Mouse (Mus musculus) heart, embryonic 14.5 days (tissue): ENCODE results near the gene Bud13. TPM values are rescaled to one million over a fixed set of nuclear protein-coding genes. Genes with fewer than 3 reads are reported as not detected.
A peak's percentile ranks its signal among the peaks of the same experiment; 100 is the strongest.

Experiments
- ATAC-seq: fragments of 200-750 bp; cut with Nextera tagmentation; 2 replicates; pipeline ENCODE4 v1.8.0; 2017; ENCODE audit warnings: low read depth, moderate TSS enrichment; ENCODE audit not compliant: insufficient number of reproducible peaks, insufficient read depth, low FRiP score
- H3K27ac ChIP-seq, 2 experiments: fragments of 200-500 bp in 1 of 2; fragments of 300-500 bp in 1 of 2; sonication (generic) in 1 of 2; replicated peaks in 1 of 2; 2 replicates each; pipeline ENCODE4 v1.5.1; 2012 to 2014; ENCODE audit warnings: low read depth in 2 of 2, low read length in 2 of 2, control low read depth in 1 of 2, mild to moderate bottlenecking in 1 of 2, mixed read lengths in 1 of 2; ENCODE audit not compliant: control insufficient read depth in 1 of 2, insufficient read depth in 1 of 2
- H3K27me3 ChIP-seq: fragments of 300-500 bp; sonication (generic); 2 replicates; pipeline ENCODE4 v1.6.1; 2014; ENCODE audit warnings: mild to moderate bottlenecking, low read length, control low read depth; ENCODE audit not compliant: control insufficient read depth, insufficient read depth
- H3K36me3 ChIP-seq: fragments of 300-500 bp; sonication (generic); 2 replicates; pipeline ENCODE4 v1.6.1; 2014; ENCODE audit warnings: mild to moderate bottlenecking, control low read depth, low read length, mixed read lengths; ENCODE audit not compliant: control insufficient read depth, insufficient read depth
- H3K4me1 ChIP-seq, 2 experiments: fragments of 200-500 bp in 1 of 2; fragments of 300-500 bp in 1 of 2; sonication (generic) in 1 of 2; 2 replicates each; pipeline ENCODE4 v1.6.1; 2012 to 2014; ENCODE audit warnings: low read length in 2 of 2, control low read depth in 1 of 2, mixed read lengths in 1 of 2; ENCODE audit not compliant: control insufficient read depth in 2 of 2, insufficient read depth in 2 of 2
- H3K4me2 ChIP-seq: fragments of 300-500 bp; sonication (generic); 2 replicates; pipeline ENCODE4 v1.6.1; 2014; ENCODE audit warnings: mild to moderate bottlenecking, low read length
- H3K4me3 ChIP-seq, 2 experiments: fragments of 200-500 bp in 1 of 2; fragments of 300-500 bp in 1 of 2; sonication (generic) in 1 of 2; 2 replicates each; pipeline ENCODE4 v1.5.1; 2012 to 2014; ENCODE audit warnings: low read length in 2 of 2, mild to moderate bottlenecking in 2 of 2, control low read depth in 1 of 2, low read depth in 1 of 2, moderate library complexity in 1 of 2; ENCODE audit not compliant: control insufficient read depth in 1 of 2, insufficient read depth in 1 of 2
- H3K9ac ChIP-seq: fragments of 300-500 bp; sonication (generic); 2 replicates; pipeline ENCODE4 v1.6.1; 2014; ENCODE audit warnings: mild to moderate bottlenecking, low read length
- H3K9me3 ChIP-seq: fragments of 300-500 bp; sonication (generic); 2 replicates; pipeline ENCODE4 v1.6.1; 2016; ENCODE audit warnings: low read length, control low read depth; ENCODE audit not compliant: control insufficient read depth
- WGBS: fragments of 180-500 bp; shearing (Covaris S2); extraction: QIAGEN DNeasy Blood & Tissue Kit; methylation state at CpG from one replicate; pipeline ENCODE4 v1.1.7; 2014; 5-methylcytosine and 5-hydroxymethylcytosine counted together
- polyA plus RNA-seq: library from polyadenylated mRNA; unstranded; fragments of >200 nt; fragmentation: Nextera tagmentation; extraction: Ambion mirVana; gene quantifications from 2 replicates; pipeline ENCODE4 v1.2.1, GENCODE M21; 2014

Gene Bud13
- polyA plus RNA-seq, 1 experiment from 2014 or later = 13.8 TPM

DNA sequence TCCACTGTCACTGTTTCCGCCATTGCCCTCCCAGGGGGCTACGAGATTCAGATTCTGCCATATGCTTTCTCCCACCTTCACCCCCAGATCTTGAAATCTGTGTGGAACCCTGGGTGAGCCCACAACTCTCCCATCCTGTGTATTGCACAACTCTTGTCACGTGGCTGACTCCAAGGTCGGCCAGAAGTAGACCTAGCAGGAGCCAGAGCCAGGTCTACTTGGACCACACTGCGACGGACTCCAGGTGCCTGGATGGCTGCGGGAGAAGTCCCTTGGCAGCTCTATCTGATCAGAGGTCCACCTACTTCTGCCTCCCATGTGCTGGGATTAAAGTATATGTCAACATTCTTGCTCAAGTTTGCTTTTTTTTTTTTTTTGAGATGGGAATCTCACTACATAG lies 21.7 kb upstream of the Bud13 start:
- Histone ChIP-seq H3K27ac (no peak overlapping the region), H3K27me3 (no peaks in the 10 kb centered on the region), H3K36me3 (no peaks in the 10 kb centered on the region), H3K4me2 (no peak overlapping the region), H3K9ac (no peak overlapping the region), H3K4me3 (no peak overlapping the region), H3K4me1 (peaks cover 0 to 2% of the 10 kb centered on the region in 2 experiments; a peak in 1 of 4 replicates), H3K9me3 (no peaks in the 10 kb centered on the region)
- 86% methylated on average over 7 of the region's 7 CpGs for WGBS
- no peak for ATAC-seq

DNA sequence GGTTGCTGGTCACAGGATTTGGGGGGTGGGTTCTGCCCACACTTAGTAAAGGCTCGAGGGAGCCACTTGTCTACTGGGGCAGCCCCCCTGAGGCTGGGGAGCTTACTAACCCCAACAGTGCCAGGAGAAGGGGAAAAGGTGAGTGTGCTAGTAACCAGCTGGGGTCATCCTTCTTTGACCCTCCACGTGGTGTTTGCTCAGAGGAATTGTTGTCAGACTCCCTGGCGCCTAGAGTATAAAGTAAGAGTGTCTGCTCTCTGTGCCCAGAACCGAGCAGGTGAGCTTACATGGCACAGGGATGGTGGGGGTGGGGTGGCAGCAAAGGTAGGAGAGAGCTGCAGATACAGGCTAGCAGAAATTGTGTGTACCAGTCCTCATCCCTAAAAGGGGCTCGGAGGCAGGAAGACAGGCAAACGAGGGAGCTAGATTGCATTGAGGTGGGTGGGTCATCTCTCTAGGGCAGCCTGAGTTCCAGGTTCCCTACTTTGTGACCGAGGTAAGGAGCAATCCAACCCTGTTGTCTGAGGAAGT lies 14.4 kb upstream of the Bud13 start, which contains the start of gene Apoa5:
Apoa5 (plus strand) TSS at position 291 of the 531 bp plus-strand sequence.
- H3K9me3 ChIP-seq = no peaks in the 10 kb centered on the region
- H3K4me1 ChIP-seq = peaks cover under 1 to 2% of the 10 kb centered on the region in 2 experiments; a peak in 1 of 4 replicates
- H3K27ac ChIP-seq = no peak within 1 kb of the TSS
- H3K27me3 ChIP-seq = peaks cover 33% of the 10 kb centered on the region
- no peak within 1 kb of the TSS for H3K4me3 ChIP-seq
- 50% methylated on average over 7 of the region's 7 CpGs for WGBS
- no peak within 1 kb of the TSS for H3K4me2 ChIP-seq
- H3K9ac ChIP-seq = no peak within 1 kb of the TSS
- no peaks in the 10 kb centered on the region for H3K36me3 ChIP-seq
- no peak for ATAC-seq

GRCm38 (mm10) chr9:46269125-46269524 lies 13.7 kb upstream of the Bud13 start:
- peaks cover 33% of the 10 kb centered on the region for H3K27me3 ChIP-seq
- H3K9ac ChIP-seq = no peak overlapping the region
- H3K4me2 ChIP-seq = no peak overlapping the region
- H3K27ac ChIP-seq = no peak overlapping the region
- ATAC-seq = no peak
- no peaks in the 10 kb centered on the region for H3K9me3 ChIP-seq
- H3K4me3 ChIP-seq = no peak overlapping the region
- 86% methylated on average over 5 of the region's 5 CpGs for WGBS
- peaks cover 4 to 7% of the 10 kb centered on the region in 2 experiments; a peak in 2 of 4 replicates for H3K4me1 ChIP-seq
- H3K36me3 ChIP-seq = no peaks in the 10 kb centered on the region

DNA sequence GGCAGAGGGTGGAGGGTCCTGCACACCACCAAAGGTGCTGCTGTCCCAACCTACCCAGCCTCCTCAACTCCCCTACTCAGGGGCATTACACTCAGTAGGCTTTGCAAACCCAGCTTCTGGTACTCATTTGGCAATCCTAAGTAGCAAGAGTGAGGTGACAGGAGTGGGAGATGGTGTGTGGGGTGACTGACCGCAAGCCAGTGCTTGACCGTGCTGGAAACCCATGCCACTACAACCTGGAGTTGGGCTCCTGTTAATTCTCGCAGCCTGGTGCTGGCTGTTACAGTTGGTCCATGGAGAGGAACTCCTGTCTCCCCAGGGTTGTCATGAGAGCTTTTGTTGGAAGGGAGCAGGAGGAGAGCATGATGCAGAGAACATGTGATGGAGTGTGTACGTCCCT lies 12.0 kb upstream of the Bud13 start:
- Histone ChIP-seq H3K4me1 (peaks cover 4 to 7% of the 10 kb centered on the region in 2 experiments; a peak in 2 of 4 replicates), H3K4me3 (no peak overlapping the region), H3K27ac (no peak overlapping the region), H3K27me3 (peaks cover 33% of the 10 kb centered on the region), H3K9me3 (no peaks in the 10 kb centered on the region), H3K36me3 (peaks cover 13% of the 10 kb centered on the region), H3K4me2 (no peak overlapping the region), H3K9ac (no peak overlapping the region)
- no peak for ATAC-seq
- WGBS = 82% methylated on average over 4 of the region's 4 CpGs

GRCm38 (mm10) chr9:46272070-46272469 lies 10.7 kb upstream of the Bud13 start:
- Histone ChIP-seq H3K9ac (no peak overlapping the region), H3K36me3 (peaks cover 26% of the 10 kb centered on the region), H3K4me1 (peaks cover 4 to 7% of the 10 kb centered on the region in 2 experiments; a peak in 2 of 4 replicates), H3K27me3 (peaks cover 33% of the 10 kb centered on the region), H3K9me3 (no peaks in the 10 kb centered on the region), H3K27ac (no peak overlapping the region), H3K4me2 (peak overlapping the region; percentile 83), H3K4me3 (no peak overlapping the region)
- no peak; the same call in 1 of the 2 replicates for ATAC-seq
- 64% methylated on average over 9 of the region's 9 CpGs for WGBS

DNA sequence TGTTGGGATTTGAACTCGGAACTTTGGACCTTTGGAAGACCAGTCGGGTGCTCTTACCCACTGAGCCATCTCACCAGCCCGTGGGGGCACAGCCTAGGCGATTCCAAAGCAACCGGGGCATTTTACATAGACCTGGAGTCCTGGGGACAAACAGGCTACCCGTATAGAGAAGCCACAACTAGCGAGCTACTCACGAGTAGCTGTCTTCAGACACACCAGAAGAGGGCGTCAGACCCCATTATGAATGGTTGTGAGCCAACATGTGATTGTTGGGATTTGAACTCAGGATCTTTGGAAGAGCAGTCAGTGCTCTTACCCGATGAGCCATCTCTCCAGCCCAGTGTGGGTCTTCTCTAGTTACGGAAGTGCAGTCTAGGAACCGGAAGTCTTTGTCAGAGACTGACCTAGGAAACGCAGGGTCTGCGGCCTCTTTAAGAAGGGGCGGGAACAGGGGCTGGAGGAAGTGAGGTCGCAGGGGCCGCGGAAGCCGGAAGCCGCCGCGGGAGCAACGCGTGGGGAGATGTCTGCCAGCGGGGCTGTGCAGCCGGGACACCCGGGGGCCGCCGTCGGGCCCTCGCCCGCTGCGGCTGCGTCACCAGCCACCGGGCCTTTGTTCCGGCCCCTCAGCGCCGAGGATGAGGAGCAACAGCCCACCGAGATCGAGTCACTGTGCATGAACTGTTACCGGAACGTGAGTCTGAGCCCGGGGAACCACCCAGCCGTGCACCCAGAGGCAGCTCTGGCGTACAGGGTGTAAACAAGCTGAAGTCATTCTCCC lies 9.9 kb upstream of the Bud13 start, which contains the start of gene Zpr1:
Zpr1 (plus strand) TSS at position 388 of the 778 bp plus-strand sequence.
- Histone ChIP-seq H3K36me3 (peaks cover 34% of the 10 kb centered on the region), H3K4me3 (peak within 1 kb of the TSS; percentile 61 to 90), H3K27me3 (peaks cover 28% of the 10 kb centered on the region), H3K9me3 (no peaks in the 10 kb centered on the region), H3K4me1 (peaks cover 4 to 7% of the 10 kb centered on the region in 2 experiments; a peak in 2 of 4 replicates), H3K9ac (peak within 1 kb of the TSS; percentile 84), H3K4me2 (peak within 1 kb of the TSS; percentile 83), H3K27ac (peak within 1 kb of the TSS; percentile 12 to 40; a peak in 3 of 4 replicates)
- peak; percentile 87 for ATAC-seq
- 5% methylated on average over 45 of the region's 45 CpGs for whole genome bisulfite sequencing

DNA sequence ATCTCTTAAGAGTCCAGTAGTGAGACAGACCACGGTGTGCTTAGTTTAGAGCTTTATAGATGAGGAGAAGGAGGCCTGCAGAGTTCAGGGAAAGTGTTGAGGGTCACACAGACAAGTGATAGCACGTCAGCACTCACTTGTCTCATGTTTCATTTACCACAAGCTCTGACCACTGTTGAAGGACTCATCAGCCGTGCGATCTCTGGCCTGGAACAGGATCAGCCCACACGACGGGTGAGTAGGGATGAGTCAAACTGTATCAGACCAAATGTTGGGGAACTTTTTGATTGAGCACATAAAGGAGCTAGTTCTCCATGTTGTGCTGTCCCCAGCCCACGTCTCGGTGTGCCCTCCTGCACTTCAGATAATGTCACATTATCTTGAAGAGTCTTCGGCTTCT lies 8.3 kb upstream of the Bud13 start:
- Histone ChIP-seq H3K27ac (no peak overlapping the region), H3K9ac (no peak overlapping the region), H3K27me3 (peaks cover 16% of the 10 kb centered on the region), H3K9me3 (no peaks in the 10 kb centered on the region), H3K4me2 (no peak overlapping the region), H3K4me3 (no peak overlapping the region), H3K4me1 (peaks cover 4 to 7% of the 10 kb centered on the region in 2 experiments; a peak in 2 of 4 replicates), H3K36me3 (peaks cover 50% of the 10 kb centered on the region)
- WGBS = 64% methylated on average over 9 of the region's 9 CpGs
- no peak for ATAC-seq
